Mouse (Mus musculus): ENCODE results near the gene Ankrd2.

DNA sequence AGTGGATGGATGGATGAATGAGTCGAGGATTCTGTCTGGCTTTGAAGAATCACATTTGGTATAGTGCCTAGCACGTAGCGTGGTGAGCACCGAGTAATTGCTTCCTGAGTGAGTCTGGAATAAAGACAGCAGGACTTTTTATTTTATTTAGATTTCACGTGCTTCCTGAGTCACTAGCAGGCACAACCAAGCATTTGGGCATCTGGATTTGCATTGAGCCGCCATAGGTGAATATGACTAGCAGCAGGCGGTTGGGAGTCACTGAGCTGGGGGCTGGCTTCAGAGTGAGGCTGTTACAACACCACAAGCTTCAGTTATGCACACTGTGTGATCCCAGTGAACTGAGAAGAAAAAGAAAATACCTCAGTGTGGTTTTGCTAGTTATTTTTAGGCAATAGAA is 26.7 kb upstream of the Ankrd2 start:
- no peak for TF ChIP-seq CTCF (IDR thresholded peaks at IDR 0.05)
- TF ChIP-seq EP300 (IDR thresholded peaks at IDR 0.05; ENCODE audit: insufficient read depth, low read depth, low read length) = no peak

All from heart, adult 2 months (tissue).